Mouse (Mus musculus) testis, adult 2 months (tissue): ENCODE measurements around the gene Gm5269.

Experiments used
- CTCF ChIP-seq: fragments of 200-500 bp; IDR thresholded peaks from 2 replicates; pipeline ENCODE4 v1.5.1; 2012; ENCODE audit warnings: low read depth, mild to moderate bottlenecking, inconsistent platforms, low read length, moderate library complexity; ENCODE audit not compliant: control insufficient read depth, insufficient read depth, insufficient replicate concordance
- POLR2A ChIP-seq: fragments of 200-500 bp; IDR thresholded peaks from 2 replicates; pipeline ENCODE4 v1.6.1; 2012; ENCODE audit warnings: low read depth, mild to moderate bottlenecking, inconsistent platforms, low read length, moderate library complexity; ENCODE audit not compliant: control insufficient read depth

DNA sequence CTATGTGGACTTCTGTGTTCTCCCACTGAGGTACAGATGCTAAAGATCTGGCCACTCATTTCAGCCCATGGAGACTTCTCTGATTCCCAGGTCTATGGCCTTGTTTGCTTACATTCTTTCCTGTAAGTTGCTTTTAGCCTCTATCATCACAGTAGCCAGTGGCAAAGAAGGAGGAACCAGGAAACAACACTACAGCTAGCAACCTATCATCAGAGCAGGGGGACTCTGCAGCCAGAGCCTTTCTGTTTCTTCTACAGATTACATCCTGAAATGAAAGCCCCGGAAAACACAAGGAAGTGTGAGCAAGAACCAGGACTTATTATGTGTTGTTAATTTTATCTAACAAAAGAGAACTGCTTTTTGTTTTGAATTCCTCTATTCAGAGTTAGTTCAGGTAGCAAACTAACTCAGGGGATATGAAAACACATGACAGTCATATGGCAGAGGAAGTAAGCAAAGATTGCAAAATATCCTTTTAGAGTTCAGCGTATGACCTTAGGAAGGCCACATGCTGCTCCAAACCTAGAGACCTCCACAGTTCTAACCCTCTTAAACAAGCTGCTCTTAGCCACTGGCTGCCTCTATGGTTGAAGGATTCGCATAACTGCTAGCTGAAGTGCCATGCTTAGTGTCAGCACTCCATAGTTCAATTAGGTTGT lies 21.5 kb downstream of the Gm5269 start:
- TF ChIP-seq CTCF (no peak), POLR2A (no peak)
